Mouse (Mus musculus) CD8-positive naive resting alpha-beta T cell, adult 2 months (primary cell): Measurements from ENCODE around the gene Muc4.
A peak's percentile ranks its signal among the peaks of the same experiment; 100 is the strongest.

Source experiments
- DNase-seq, 2 experiments: peaks; one replicate each; pipeline ENCODE4 v3.0.0; 2022; ENCODE audit warnings: low read depth in 2 of 2, low spot score in 2 of 2

Muc4 gene

GRCm38 (mm10) chr16:32803252-32803853 lies 67.7 kb downstream of the Muc4 start:
- DNase-seq: no peak

- DNase-seq: no peak
These were observed 68.2 kb downstream of the Muc4 start for GRCm38 (mm10) chr16:32803901-32804300.

- no peak for DNase-seq
These were observed 69.5 kb downstream of the Muc4 start for GRCm38 (mm10) chr16:32805151-32805550.

GRCm38 (mm10) chr16:32807408-32808185 lies 71.9 kb downstream of the Muc4 start:
- no peak for DNase-seq

- no peak for DNase-seq
These were observed 74.6 kb downstream of the Muc4 start, which contains the start of gene Smbd1 for GRCm38 (mm10) chr16:32810321-32810720. Smbd1 (minus strand) TSS chr16:32810477.

- peak; percentile 69 to 82 for DNase-seq
These were observed 77.2 kb downstream of the Muc4 start for GRCm38 (mm10) chr16:32812888-32813361.

GRCm38 (mm10) chr16:32813362-32813761 lies 77.7 kb downstream of the Muc4 start:
- no peak for DNase-seq

- DNase-seq: no peak
These were observed 78.1 kb downstream of the Muc4 start for GRCm38 (mm10) chr16:32813771-32814170.

- no peak for DNase-seq
These were observed 78.9 kb downstream of the Muc4 start for GRCm38 (mm10) chr16:32814539-32814938.

GRCm38 (mm10) chr16:32815160-32815605 lies 79.5 kb downstream of the Muc4 start:
- no peak for DNase-seq

GRCm38 (mm10) chr16:32818036-32818435 lies 82.3 kb downstream of the Muc4 start:
- no peak for DNase-seq

- DNase-seq: no peak
These were observed 82.8 kb downstream of the Muc4 start for GRCm38 (mm10) chr16:32818441-32818840.

GRCm38 (mm10) chr16:32821772-32822449 lies 86.2 kb downstream of the Muc4 start:
- no peak for DNase-seq

GRCm38 (mm10) chr16:32822450-32822827 lies 86.8 kb downstream of the Muc4 start:
- DNase-seq: no peak

GRCm38 (mm10) chr16:32822881-32823280 lies 87.2 kb downstream of the Muc4 start:
- no peak for DNase-seq

GRCm38 (mm10) chr16:32823487-32823886 lies 87.8 kb downstream of the Muc4 start:
- DNase-seq: no peak

GRCm38 (mm10) chr16:32824061-32824460 lies 88.4 kb downstream of the Muc4 start:
- DNase-seq: no peak

GRCm38 (mm10) chr16:32825380-32825779 lies 89.7 kb downstream of the Muc4 start:
- DNase-seq: no peak

GRCm38 (mm10) chr16:32826521-32826920 lies 90.8 kb downstream of the Muc4 start:
- DNase-seq: no peak

- DNase-seq: no peak
These were observed 93.4 kb downstream of the Muc4 start for GRCm38 (mm10) chr16:32829104-32829503.

GRCm38 (mm10) chr16:32831501-32831900 lies 95.8 kb downstream of the Muc4 start:
- no peak for DNase-seq
